Mouse (Mus musculus): ENCODE measurements around the gene Gm20824.
"Not testable (repeated sequence)": the region's sequence is repeated elsewhere in the genome, so short reads cannot be mapped to it uniquely, and the experiment has no call there.

Gm20824 gene

GRCm38 (mm10) chrY:8257607-8258006 lies at the start of gene Gm20824:
Gm20824 (plus strand) TSS chrY:8257907.
- not testable (repeated sequence) for DNase-seq (ENCODE audit: low read depth, low spot score)
